40 mouse cellular contexts compared by ENCODE assay signal in the genomic region with DNA sequence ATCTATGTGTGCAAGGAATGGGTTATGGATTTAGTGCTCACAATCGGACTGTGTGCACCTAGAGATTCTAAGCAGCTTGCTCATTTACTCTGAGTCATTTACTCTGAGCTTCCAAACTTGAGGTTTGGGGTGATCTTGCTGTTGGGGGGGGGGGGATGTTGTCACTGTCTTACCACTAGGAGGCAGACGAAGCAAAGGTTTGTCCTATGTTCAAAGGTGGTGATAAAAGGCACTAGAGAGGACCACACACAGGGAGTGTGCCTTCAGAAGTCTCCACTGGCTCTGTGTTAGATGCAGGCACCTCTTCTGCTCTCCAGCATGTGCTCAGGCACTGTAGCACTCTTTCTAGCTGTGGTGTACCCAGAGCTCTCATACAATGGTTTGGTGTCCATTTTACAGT. TPM values are rescaled to one million over a fixed set of nuclear protein-coding genes. Genes with fewer than 3 reads are reported as not detected.
"Had no signal": no experiment of that assay in that cellular context is flagged by ENCODE, and none has a peak within 500 bp of the region (broad histone marks: within the 10 kb centered on the region; RNA-seq: fewer than 3 reads in every experiment).

No protein-coding gene starts in this region.

RNA-seq across cellular contexts. Expression of gene Mrgpra2a, which starts 15.5 kb away (rescaled TPM):
- total RNA-seq: heart, postnatal 10 days; heart, postnatal 14 days; heart, postnatal 25 days; heart, postnatal 36 days; heart, postnatal 4 days; hindbrain, postnatal 0 days; layer of hippocampus, adult 18-20 months; layer of hippocampus, adult 2 months; layer of hippocampus, adult 8-10 months; layer of hippocampus, postnatal 10 days; layer of hippocampus, postnatal 14 days; layer of hippocampus, postnatal 25 days; layer of hippocampus, postnatal 36 days; left cerebral cortex, adult 18-20 months had no signal
- polyA plus RNA-seq: heart, embryonic 10.5 days; heart, embryonic 11.5 days; heart, embryonic 12.5 days; heart, embryonic 13.5 days; heart, embryonic 14.5 days; heart, embryonic 15.5 days; heart, embryonic 16.5 days; heart, postnatal 0 days; hindbrain, embryonic 10.5 days; hindbrain, embryonic 11.5 days; hindbrain, embryonic 12.5 days; hindbrain, embryonic 13.5 days; hindbrain, embryonic 14.5 days; hindbrain, embryonic 15.5 days; hindbrain, embryonic 16.5 days; hindbrain, postnatal 0 days; inflammation-experienced regulatory T-cells, adult 6 months; intestine, embryonic 14.5 days; intestine, embryonic 15.5 days; intestine, embryonic 16.5 days; intestine, postnatal 0 days; kidney, adult 2 months; kidney, embryonic 14.5 days; kidney, embryonic 15.5 days; kidney, embryonic 16.5 days; kidney, postnatal 0 days; large intestine, adult 2 months had no signal
